Mouse (Mus musculus) brain, embryonic 14.5 days (tissue): ENCODE data around the gene Rabep1. TPM values are rescaled to one million over a fixed set of nuclear protein-coding genes. Genes with fewer than 3 reads are reported as not detected.

Experiments used
- DNase-seq: peaks from one replicate; pipeline ENCODE4 v3.0.0-alpha.2; 2011; ENCODE audit warnings: low read depth
- CTCF ChIP-seq: fragments of 200-500 bp; IDR thresholded peaks from 2 replicates; pipeline ENCODE4 v1.5.1; 2012; ENCODE audit warnings: inconsistent platforms, mild to moderate bottlenecking, moderate library complexity, borderline replicate concordance; ENCODE audit not compliant: insufficient read depth, insufficient read length; ENCODE audit errors: extremely low read depth
- POLR2A ChIP-seq: fragments of 200-500 bp; IDR thresholded peaks from 2 replicates; pipeline ENCODE4 v1.6.1; 2012; ENCODE audit warnings: mild to moderate bottlenecking, inconsistent platforms, borderline replicate concordance; ENCODE audit not compliant: poor library complexity, insufficient read depth, insufficient read length, severe bottlenecking; ENCODE audit errors: extremely low read depth
- polyA plus RNA-seq: library from polyadenylated mRNA; depleted of rRNA; stranded (reverse); fragments of >200 nt; gene quantifications from 2 replicates; pipeline ENCODE4 v1.2.3, GENCODE M21; 2012; rRNA removed

Rabep1 gene
- polyA plus RNA-seq = 20.3 and 33.9 TPM in 2 replicates

DNA sequence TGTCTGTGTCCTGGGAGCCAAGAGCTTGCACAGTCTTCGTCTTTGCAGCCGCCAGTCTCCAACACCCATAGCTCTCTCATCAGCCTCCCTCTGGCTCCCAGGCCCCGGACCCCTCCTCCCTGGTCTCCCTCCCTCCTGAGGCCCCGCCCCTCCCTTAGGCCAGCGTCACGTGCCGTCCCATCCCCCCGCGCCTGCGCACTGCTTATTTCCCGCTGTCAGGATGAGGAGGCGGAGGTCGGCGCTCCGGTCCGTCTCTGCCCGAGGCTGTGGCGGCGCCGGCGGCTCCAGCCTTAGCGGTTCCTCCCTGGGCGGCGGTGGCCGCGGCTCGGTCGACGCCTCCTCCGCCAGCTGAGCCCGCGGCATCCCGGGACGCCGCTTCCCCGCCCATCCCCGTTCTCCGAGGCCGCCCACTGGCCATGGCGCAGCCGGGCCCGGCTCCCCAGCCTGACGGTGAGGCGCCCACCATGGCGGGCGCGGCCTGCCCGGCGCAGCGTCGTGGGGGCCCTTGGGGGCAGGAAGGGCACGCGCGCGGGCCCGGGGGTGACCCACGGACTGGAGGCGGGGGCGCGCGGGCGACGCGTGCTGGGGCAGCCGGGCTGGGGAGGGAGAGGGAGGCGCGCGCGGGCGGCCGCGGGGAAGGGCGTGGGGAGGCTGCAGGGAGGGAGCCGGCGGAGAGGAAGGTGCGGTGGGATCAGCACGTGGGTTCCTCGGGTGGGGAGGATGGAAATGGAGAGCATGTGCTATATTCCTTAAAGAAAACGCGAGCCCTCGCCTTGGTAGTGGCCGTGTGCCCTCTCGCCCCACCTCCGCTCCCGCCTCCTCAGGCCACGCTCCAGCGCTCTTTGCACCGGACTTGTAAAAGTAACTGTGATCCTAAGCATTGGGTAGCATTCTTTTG is at the start of gene Rabep1:
Rabep1 (plus strand) TSS at position 220 of the 898 bp plus-strand sequence.
- no peak for TF ChIP-seq CTCF
- TF ChIP-seq POLR2A = peak; percentile 83; the same call in 1 of the 2 replicates
- DNase-seq = peak; percentile 98

DNA sequence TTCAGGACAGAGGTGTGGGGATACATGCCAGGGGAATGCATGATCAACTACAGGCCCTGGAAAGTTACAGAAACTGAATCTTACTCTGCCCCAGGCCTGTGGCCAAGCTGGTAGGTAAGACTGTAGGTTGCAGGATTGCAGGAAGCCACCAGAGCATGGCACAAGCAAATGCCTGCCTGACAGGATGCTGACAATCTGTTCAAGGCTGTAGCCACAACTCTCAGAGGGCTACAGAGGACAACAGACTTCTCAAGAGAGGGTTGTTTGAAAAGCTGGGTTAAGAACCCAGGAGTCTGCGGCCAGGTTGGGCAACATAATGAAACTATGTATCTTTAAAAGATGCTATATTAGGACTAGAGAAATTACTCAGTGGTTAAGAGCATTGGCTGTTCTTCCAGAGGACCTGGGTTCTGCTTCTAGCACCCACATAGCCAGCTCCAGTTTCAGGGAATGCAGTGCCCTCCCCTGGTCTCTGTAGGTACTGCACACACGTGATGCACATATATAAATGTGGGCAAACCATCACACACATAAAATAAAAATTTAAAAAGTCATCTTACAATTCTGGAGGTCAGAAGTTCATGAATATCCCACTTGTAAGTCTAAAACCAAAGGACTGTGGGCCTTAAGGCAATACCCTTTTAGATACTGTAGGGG is 42.2 kb upstream of the Rabep1 start:
- DNase-seq = no peak
- TF ChIP-seq POLR2A (no peak), CTCF (no peak)

DNA sequence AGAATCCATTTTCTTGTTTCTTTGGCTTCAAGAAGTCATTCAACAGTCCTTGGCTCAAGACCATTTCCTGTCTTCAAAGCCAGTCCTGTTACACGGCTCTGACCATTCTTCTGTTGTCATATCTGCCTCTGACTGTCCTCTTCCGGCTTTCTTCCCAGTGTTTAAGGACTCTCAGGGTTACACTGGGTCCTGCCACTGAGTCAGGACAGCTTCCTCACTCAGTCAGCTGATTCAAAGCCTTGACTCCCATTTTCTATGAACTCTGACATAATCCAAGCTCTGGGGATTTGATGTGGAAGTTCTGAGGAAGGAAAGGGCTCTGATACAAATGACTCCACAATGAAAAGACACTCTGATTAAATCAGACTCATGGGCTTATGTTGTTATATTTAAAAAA is 41.7 kb upstream of the Rabep1 start:
- no peak for TF ChIP-seq POLR2A
- no peak for TF ChIP-seq CTCF
- no peak for DNase-seq

DNA sequence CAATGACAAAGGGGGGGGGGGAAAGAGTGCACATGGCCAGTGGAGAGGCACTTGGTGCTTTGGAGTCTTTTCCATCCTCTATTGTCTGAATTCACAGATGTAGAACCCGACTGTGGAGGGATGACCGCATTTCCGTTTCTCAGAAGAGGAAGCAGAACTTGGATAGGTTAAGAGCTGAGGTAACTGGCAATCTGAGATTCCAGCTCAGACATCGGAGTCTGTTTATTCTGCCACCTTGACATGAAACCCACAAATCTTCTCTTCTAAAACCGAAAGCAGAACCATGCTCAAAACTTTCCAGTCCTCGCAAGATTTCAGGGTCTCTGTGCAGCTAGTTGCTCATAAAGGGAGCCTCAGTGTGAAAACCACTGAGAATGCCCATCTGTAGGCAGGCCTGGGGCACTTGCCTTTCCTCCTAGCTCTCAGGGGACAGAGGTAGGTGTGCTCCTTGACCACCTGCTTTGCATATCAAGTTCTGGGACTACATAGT is 40.8 kb upstream of the Rabep1 start:
- TF ChIP-seq POLR2A = no peak
- no peak for TF ChIP-seq CTCF

DNA sequence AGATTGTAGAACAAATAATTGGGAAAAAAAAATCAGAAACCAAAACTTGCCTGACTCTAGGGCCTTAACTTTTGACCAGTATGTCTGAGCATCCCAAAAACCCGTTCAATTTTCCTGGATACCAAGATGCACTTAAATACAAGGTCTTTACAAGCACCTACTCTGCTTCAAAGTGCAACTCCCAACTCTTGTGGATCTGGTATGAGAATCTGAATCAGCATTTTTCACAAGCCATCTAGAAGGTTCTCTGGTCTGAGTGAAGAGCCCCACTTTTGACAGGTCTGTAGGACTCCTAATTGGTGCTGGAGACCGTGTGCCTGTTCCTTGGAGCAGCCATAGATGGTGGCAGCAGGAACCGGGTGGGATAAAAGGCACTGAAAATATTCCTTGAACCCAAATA is 40.2 kb upstream of the Rabep1 start:
- no peak for TF ChIP-seq POLR2A
- TF ChIP-seq CTCF = no peak
- no peak for DNase-seq

More for the DNA sequence above, 40.8 kb upstream of the Rabep1 start:
- no peak for DNase-seq

DNA sequence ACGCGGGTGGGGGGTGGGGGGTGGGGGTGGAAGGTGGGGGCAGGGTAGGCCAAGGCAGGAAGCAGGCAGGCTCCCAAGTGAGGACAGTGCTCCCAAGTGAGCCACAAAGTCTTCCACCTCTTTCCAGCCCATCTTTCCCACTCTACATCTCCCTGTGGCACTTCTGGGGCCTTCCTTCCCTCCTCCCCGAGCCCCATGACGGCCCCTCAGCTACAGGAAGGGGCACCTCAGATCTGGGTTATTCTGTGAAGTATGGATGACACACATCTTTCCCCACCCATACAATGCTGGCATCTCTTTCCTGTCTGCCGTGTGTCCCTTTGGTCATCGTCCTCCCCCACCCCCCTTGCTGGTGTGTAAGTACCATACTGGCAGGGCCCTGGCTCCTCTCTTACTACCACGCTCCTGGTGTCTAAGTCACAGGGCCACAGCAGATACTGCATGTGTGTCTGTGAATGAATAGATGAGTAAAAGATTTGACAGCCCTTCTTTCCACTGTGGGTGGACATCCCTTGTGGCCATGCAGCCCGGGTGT is 38.9 kb upstream of the Rabep1 start:
- DNase-seq = no peak
- TF ChIP-seq POLR2A = no peak
- TF ChIP-seq CTCF = no peak

DNA sequence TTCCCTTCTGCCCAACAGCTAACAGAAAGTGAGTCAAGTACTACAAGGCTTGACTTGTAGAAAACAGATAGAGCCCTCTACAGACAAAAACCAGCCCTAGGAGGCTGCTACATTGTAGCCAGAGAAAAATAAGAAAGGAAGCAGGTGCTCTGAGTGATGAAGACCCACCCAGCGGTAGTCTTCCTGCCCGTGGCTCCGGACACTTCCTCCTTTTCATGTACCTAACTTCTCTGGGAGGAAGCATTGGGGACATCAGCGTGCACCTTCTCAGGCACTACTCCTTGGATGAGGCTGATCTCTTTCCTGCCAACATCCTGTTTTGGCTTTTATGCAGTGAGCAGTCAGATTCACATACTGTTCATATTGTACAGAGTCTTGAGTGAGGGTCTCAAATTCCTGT is 37.9 kb upstream of the Rabep1 start:
- DNase-seq = no peak
- TF ChIP-seq CTCF (no peak), POLR2A (no peak)

DNA sequence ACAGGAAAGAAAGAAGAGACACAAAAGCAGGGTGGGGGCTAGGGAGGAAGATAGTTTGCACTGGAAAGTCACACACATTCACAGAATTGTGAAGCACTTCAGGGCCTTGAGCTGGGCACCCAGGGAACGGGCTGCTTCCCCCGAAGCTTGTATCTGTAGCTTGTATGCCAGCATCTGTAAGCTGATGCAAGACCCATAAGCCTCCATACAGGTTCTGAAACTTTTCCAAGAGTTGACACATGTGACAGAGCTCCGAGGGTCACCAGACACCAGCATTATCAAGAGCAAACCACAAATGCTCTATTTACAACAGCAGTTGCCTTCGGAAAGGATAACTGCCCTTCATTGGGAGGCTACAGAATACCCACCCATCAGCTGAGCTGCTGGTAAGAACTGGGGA is 36.9 kb upstream of the Rabep1 start:
- no peak for TF ChIP-seq CTCF
- no peak for TF ChIP-seq POLR2A
- DNase-seq = no peak

DNA sequence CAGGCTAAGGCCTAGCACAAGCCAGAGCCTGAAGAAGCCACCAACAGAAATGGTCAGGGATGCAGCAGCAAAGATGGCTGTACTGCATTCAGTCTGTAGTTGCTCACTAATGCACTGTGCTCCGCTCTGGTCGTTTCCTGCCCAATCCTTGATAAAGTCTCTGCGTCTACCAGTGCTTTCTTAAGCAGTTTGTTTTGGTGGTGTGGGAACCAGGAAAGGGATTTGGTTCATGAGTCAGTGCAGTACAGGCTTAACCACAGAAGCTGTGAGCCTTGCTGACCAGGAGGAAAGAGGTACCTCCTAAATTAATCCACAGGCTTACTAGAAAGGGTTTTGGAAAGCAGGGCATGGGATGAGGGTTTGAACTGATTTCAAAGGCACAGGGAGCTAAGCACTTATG is 36.5 kb upstream of the Rabep1 start:
- DNase-seq = no peak
- TF ChIP-seq CTCF (no peak), POLR2A (no peak)

DNA sequence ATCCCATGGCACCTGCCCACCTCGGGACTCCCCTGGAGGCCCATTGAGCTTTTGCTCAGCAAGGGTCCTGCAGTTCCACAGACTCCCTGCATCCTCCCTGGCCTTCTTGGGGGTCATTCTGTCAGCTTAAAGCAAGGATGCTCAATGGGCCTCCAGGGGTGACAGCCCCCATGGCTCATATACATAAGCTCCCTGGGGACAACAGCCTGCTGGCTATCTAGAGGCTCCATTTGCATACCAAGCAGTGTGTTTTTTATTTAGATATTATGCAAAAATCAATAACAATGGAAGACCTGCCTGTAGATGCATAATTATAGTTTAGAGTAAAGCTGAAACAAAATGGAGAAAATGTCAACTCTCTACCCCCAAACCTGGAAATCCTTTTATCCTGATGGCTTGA is 35.6 kb upstream of the Rabep1 start:
- DNase-seq = no peak
- TF ChIP-seq CTCF = no peak
- TF ChIP-seq POLR2A = no peak

DNA sequence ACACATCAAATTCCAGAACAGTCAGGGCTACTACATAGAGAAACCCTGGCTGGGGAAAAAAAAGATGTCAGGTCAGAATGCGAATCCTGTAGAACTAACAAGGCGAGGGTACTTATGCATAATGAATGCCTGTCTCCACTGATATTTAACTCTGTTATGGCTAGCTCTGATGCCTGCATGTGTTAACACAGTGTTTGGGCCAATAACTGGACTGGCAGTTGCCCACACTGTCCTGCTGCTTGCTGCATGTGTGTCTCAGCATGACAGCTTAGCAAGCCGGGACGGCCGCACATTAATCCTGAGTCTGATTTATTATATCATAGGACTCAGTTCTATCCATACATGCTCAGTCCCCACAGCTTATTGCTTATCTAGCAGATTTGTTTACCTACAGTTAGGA is 33.5 kb upstream of the Rabep1 start:
- TF ChIP-seq CTCF = no peak
- no peak for TF ChIP-seq POLR2A
- no peak for DNase-seq

DNA sequence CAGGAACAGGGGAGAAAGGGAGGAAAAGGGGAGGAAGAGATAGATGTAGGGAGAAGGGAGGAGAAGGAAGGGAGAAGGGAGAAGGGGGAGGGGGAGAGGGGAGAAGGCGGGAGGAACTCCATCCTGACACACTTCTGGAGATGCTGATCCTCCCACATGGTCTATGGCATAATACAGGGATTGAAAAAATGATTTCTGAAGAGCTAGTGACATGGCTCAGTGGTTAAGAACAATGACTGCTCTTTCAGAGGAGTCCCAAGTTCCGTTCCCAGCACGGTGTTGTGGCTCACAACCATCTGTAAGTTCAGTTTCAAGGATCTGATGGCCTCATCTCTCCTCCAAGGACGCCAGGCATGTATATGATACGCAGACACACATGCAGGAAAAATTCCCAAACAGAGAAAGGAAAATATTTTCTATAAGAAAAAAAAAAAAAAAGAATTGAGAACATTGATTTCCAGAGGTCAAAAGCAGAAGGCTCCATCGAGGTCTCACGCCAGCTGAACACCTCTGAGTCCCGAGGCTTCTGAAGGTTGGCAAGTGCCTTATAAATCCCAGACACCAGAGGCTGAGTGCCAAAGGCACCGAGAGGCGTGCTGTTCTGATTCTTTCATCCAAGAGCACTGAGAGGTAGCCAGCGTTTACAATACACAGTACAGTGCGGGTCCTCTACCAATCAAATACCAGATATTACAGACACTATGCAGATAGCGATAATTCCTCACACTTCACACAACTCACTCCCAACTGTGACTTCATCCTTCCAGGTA is 32.9 kb upstream of the Rabep1 start:
- DNase-seq = peak; percentile 23
- no peak for TF ChIP-seq CTCF
- no peak for TF ChIP-seq POLR2A

DNA sequence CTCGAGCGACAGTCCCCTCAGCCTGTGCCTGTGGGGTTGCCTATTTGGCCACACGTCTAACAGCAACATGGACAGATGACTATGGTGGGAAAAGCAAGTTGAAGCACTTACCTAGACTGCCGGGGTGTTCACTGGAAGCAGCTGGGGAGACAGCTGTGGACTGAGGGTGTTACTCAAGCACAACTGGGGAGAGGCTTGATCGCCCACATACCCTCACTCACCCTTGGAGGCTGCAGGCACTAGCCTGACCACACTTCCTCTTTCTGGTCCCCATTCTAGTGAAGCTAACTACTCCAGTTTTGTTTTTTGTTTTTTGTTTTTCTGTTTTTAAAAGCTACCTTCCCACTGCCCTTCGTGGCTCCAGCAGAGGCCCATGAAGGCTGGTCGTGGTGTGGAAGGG is 32.2 kb upstream of the Rabep1 start, which contains the start of gene Scimp:
Scimp (minus strand) TSS at position 222 of the 400 bp plus-strand sequence.
- TF ChIP-seq CTCF (no peak), POLR2A (no peak)

DNA sequence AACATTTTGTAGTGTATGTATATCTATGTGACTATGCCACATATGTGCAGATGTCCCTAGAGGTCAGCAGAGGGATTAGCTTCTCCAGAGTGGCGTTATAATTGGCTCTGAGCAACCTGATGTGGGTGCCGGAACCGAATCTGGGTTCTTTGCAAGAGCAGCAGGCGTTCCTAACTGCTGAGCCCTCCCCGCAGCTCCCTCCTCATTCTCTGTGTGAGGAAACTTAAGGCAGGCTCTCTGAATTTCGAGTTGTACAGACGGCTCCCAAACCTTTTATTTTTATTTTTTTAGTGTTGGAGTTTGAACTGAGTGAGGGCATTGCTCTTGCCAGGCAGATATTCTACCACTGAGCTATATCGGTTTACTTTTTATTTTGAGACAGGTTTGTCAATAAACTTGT is 29.5 kb upstream of the Rabep1 start:
- TF ChIP-seq CTCF (no peak), POLR2A (no peak)
- no peak for DNase-seq

More for the DNA sequence above, 32.2 kb upstream of the Rabep1 start, which contains the start of gene Scimp:
- DNase-seq = no peak
